Mouse (Mus musculus): ENCODE results near the gene Ttc7b.

Gene Ttc7b

DNA sequence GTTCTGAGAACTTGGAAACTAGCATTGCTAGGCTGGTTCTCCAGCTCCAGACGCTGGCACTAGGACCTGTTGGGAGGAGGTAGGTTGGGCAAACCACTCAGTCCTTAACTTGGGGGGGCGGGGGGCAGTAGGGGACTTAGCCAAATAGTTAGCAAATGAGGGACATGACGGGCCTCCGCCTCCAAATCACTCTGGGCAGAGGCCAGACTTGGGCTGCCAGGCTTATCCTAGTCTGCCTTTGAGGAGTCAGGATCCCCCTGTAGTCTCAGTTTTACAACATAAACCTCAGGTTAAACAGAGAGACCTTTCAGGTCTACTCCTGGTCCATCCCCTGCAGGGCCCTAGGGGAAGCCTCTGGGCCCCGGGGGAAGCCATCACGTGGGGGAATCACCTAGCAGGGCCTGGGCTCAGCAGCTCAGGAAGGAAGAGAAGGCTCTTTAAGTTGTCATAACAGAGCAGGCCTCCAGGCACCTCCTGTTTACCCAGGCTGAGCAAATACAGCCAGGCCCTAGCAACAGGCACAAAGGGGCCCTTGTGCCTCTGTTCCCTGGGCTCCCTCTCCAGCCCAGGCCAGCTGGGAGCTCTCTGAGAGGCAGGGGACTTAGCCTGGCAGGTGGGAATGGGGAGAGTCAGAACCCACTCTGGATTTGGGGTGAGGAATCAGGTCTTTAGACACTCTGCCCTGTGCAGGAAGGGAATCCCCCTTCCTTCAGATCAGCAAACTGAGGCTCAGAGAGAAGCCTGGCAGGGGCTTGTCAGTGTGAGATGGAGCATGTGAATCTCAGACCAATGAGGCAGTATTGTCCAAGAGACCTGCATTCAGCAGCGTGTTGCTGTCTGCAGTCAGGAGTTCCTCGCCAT lies 238.4 kb downstream of the Ttc7b start:
- in situ Hi-C loops (cut with MboI, MseI) = no loop called here

DNA sequence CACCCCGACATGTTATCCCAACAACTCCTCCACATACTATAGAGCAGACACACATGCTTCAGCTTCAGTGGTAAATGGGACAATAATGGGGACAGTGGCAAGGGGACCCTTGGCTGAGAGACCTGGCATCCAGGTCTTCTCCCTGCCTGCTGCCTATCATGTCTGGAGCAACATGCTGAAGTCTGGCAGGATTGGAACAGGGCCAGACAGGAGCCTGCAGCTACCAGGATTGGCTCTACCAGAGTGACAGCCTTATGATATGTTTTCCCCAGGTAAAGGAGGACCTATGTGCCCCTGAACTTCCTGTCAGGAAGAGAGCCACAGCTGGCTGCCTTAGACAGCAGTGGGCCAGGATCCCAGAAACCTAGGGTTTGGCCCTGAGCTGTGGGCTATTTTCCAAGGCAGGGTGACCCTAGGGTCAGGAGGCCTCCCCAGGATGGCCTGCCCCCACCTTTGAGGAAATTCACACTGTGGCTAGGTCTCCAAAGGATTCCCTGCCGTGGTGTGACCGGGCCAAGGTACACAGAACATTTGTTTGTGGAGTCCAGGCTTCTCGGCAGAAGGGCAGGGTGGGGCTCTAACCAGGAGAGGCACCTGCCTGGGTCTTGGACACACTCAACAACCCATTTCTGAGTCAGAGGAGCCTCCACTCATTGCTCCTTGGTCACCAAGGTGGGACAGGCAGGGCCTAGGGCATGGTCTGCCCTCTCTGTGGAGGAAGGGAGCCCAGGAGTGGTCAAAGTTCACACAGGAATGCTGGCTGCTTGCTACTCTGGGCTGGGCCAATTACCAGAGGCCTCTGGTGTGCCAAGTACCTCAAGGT lies 239.4 kb downstream of the Ttc7b start:
- in situ Hi-C loops (cut with MboI, MseI) = no loop called here

DNA sequence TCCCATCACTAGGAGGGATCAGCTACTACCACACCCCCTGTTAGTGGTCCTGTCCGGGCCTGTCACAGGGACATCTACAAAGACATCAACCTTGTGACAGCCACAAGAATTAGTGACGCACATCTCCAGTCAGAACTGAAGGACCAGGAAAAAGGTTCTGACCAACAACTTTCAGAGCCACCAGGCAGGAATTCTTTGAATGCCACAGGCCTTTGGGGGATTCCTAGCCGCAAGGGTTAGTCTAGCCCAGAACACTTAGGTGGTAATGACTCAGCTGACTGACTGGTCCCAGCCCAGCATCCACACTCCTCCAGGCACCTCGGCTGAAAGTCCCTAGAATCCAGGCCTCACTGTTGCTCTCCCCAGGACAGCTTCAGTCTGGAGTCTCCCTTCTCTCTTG lies 240.7 kb downstream of the Ttc7b start:
- in situ Hi-C loops (cut with MboI, MseI) = no loop called here

DNA sequence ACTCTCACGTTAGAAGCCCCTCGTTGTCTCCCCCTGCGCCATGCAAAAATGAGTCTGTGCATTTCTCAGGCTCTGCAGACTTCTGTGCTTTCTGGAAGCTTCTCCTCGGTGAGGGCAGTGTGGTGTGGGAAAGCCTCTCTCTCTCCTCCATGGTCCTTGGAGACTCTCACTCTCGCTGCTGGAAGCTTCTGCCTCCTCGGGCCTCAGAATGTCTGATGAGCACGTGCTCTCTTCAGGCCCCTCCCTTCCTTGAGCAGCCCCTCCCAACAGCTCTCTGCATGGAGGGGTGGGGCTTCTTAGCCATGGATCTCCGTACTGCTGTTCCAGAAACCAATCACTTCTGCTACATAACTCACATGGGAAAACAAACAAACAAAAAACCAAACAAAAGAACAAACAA lies 242.3 kb downstream of the Ttc7b start:
- in situ Hi-C loops (cut with MboI, MseI) = no loop called here

DNA sequence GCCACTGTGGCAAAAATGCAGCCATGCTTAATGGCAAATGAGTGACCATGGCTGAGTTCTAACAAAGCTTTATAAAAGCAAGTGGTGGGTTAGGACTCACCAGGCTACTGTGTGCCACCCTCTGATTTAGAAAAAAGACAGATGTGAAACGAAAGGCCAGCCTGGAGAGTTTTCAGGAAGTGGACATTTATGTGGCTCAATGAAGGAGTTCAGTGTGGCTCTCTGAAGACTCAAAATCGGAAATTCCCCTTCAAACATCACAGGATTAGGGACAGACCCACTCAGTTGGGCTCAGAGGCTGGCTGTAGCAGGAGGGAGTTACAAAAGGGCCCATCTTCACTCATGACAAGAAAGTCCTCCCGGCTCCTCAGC lies 243.1 kb downstream of the Ttc7b start:
- in situ Hi-C loops (cut with MboI, MseI) = no loop called here

DNA sequence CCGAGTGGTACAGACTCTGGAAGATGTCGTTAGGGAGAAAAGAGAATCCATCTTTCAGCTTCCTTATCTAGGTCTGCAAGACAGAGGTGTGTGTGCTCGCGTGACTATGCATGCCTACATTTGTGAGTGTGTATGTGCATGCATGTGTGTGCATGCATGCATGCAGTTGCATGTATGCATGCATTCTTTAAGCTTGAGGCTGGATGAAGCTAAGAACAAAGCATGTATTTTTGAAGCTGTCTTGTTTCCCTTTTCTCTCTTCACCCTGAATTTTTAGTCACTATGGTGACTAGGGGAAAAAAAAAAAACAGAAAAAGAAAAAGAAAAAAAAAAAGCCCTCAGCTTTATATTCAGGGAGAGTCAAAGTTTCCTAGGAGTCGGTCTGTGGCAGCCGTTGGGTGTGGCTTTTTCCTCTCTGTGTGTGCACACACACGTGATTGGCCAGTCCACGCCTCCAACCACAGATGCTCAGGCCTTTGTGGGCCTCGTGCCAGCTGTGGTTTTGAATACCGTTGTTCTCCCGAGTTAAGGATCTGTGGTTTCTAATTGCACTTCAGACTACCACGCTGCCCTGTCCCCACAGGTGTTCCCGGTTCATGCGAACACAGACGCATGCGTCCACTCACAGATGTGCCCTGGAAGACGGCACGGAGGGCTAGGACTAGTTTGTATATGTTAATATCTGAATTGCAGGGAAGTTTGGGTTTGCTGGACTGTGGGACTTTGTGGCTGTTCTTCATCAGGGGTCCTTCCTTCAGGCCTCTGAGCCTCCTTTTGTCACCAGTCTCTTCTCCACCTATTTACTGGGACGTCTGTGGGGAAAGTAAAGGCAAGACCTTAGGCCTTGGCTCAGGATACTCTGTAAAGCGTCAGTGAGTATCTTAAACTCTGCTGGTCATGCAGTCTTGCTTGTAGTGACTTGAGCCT lies 243.8 kb downstream of the Ttc7b start:
- in situ Hi-C loops (cut with MboI, MseI) = no loop called here

DNA sequence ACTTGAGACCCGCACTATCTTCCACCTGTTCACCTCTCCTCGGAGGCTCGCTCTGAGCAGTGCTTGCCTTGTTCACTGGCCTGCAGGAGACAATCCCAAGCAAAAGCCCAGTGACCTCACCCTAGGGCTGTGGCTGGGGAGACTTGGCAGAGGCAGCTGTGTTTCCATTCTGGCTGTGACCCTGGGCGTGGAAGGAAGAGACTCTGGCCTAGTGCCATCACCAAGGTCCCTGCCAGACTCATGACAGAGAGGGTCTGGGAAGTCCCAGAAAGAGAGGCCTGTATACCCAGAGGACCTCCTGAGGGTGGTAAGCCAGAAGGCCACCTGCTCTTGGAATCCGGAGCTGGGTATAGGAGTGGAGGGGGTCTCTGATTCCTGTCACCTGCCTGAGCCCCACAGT lies 244.8 kb downstream of the Ttc7b start:
- in situ Hi-C loops (cut with MboI, MseI) = no loop called here

DNA sequence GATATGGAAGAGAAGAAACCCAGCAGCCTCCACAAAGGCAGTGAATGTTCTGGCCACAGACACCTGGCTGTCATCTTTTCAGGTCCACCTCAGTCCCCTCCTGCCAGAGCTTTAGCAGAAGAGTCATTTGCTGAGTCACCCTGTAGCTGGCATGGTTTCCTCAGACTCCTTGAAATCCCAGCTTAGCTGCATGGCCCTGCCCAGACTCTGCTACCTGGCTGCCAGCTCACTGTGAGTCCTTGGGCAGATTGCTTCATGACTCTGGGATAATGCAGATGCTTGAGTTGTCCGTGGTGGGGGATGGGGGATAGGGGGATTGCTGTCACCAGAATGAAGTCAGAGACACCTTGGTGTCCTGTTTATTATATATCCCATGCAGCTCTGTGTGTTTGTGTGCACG lies 247.6 kb downstream of the Ttc7b start:
- in situ Hi-C loops (cut with MboI, MseI) = loop anchor here in 1 of 2 experiments (5.0 kb wide), 1 partner anchor 51 kb away; no protein-coding TSS in a partner anchor

DNA sequence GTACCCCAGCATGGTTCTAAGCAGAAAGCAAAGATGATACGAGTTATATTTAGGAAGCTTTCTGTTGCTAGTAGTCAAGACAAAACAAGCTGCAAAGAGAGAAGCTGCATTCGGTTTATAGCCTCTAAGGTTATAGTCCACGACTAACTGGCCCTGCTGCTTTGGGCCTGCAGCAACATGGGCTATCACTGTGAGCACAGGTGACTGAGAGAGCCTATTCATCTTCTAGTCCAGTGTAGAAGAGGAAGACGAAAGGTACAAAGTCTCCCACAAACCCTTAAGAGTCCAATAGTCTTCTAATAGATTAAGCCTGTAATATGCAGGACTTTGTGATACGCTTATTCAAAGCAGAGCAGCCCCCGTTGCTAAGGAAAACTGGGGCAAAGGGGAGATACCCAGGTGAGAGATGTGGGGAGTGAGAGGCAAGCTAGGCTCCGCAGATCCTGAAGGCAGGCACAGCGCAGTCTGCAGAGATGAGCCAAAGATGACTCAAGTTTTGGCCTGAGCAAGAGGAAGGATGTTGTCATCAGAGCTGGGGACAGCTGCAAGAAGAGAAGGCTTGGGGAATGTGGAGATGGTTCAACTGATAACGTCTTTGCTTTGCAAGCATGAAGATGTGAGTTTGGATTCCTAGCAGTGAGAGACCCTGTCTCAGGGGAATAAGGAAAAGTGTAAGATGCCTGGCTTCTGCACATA lies 250.5 kb downstream of the Ttc7b start:
- in situ Hi-C loops (cut with MboI, MseI) = loop anchor here in 1 of 2 experiments (5.0 kb wide), 1 partner anchor 48 kb away; no protein-coding TSS in a partner anchor

DNA sequence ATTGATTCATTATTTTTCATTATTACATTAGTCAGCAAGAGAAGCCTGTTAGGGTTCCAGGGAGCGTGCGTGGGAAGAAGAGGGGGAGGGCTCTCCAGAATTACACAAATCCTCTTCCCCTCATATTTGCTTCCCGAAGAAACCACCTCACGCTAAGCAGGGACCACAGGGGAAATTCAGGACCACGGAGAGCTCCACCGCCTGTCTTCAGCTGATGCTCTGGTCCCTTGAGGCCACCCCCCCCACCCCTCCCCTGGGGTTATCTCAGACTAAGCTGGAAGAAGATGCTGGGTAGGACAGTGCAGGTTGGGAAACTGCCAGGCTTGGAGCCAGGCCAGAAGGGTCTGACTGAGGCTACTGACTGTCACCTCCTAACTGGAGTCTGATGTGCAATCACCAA lies 252.6 kb downstream of the Ttc7b start:
- in situ Hi-C loops (cut with MboI, MseI) = no loop called here

DNA sequence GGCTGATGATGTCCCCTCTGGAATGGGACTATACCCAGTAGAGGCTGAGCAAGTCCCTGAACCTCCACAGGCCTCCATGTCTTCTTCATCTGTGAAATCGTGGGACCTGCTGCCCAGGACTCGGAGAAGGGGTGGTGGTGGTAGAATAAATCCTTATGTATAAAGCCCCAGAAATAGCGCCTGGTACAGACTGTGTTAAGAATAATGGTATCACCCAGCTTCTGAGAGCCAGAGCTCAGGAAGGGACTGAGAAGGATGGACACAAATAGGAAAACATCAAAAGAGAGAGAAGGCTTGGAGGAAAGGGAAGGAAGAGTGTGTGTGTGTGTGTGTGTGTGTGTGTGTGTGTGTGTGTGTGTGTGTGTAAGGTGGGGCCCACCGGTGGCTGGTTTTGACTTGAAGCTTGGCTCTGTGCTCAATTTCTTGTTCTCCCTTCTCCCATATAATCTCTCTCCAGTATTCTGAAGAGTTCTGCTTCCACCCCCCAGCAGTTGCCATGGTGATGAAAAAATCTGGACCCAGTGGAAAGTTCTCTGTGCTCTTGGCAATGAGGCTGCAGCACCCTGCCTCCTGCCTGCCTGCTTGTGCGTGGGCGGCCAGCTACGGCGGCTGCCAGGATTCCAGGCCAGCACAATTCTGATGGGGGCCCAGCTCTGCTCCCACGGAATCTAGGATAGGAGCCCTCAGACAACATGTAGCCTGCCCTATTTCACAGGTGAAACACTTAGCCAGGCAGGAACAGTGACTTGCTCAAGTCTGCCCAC lies 254.9 kb downstream of the Ttc7b start:
- in situ Hi-C loops (cut with MboI, MseI) = no loop called here

DNA sequence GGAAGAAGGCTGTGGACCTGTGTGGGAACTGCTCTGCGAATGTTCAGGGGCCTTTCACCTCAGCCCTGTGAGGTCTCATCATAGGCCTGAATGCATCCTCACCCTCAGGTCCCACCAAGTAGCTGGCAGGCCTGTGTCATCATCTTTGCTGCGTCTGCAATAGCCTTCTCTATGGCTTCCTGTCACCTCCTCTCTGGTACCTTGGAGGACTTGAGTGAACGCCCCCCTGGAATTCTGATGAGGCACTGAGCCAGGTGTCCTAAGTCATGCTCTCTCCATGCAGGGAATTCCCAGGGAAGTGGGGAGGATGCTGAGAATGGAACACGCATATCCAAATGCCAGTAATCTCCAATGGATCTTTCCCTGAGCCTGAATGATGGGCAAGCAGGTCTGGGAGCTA lies 255.7 kb downstream of the Ttc7b start:
- in situ Hi-C loops (cut with MboI, MseI) = no loop called here

DNA sequence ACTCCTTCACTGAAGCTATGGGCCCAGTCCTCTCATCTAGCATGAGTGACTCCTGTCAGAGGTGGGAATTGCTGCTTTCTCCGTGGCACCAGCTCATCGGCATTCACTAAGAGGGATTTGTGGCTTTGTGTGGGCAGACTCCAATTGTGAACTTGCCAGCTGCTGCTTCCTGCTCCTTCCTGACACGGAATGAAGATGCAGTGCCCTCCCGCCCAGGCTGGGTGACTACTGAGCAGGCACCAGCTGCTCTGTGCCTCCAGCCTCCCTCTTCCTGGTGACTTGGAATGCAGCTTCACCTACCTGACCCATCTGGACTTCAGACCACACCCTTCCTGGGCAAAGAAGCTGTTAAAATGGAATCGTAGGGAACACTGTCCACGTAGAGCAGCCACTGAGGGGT lies 257.8 kb downstream of the Ttc7b start:
- in situ Hi-C loops (cut with MboI, MseI) = no loop called here

DNA sequence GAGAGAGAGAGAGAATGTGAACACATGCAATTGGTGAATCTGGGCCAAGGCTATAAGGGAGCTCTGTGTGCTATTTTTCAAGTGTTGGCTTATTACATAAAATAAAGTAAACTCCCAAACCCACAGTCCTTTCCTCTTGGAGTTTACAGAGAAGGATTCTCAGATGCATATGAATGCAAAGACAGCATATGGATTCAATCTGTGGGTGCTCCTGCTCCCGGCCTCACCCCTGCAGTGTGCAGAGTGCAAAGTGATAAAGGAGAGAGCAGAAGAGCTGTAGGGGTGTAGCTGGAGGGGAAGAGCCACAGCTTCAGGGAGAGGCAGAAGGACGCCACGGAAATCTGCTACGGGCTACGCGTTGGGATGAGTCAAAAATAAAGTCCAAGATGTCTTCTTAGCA lies 258.9 kb downstream of the Ttc7b start:
- in situ Hi-C loops (cut with MboI, MseI) = no loop called here

DNA sequence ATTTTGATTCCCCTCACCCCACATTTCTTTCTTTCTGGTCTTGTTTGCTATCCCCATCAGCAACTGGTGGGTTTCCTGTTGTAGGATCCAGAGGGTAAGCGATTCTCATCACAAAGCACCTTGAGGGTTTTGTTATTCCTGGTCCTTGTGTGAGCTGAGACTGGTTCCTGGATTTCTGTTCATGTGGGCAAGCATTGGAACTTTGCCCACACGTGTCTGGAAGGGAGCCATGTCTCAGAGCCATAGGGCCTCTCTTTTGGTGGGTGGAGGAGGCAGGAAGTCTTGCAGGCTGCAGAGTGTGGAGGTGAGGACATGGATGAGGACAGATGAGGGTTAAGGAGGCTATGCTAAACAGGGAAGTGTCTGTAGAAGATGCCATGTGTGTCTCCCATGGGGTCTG lies 260.5 kb downstream of the Ttc7b start:
- in situ Hi-C loops (cut with MboI, MseI) = no loop called here

DNA sequence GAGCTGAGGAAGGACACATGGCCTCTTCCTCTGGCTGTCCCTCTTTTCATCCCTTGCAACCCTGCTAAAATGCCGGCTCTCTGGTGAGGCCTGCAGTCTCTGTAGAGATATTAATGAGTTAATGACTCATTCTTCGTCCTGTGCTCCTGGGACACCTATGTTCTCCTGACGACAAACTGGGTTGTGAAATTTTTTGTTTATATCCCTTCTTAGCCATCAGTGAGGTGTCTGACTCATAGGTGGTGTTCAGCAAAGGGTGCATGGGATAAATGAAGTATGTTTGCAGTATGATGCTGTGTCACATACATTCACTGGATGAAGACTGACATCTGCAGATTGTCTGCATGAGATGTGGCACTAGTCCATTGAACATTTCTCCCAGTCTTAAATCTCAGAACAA lies 262.8 kb downstream of the Ttc7b start:
- in situ Hi-C loops (cut with MboI, MseI) = no loop called here

DNA sequence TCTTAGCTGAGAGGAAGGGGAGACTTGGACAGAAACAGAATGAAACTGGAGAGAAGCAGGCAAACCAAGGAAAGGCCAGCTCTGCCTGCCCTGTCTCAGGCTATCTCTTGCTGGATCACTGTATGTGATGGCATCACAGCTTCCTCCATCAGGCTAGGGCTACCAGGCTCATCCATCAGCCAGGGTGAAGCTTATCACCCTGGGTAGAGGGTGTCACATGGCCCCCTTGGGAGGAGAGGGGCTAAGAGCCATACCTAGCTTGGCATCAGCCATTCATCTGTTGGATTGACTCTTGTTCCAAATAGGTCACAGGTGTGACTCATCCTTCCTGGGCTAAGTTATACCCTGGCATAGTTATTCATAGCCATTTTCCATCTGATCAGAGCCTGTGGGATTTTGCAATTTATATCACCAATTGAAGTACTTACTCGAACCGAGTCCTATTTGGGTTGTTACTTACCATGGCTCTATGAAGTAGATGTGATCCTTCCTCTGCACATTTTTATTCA lies 265.1 kb downstream of the Ttc7b start:
- in situ Hi-C loops (cut with MboI, MseI) = no loop called here

DNA sequence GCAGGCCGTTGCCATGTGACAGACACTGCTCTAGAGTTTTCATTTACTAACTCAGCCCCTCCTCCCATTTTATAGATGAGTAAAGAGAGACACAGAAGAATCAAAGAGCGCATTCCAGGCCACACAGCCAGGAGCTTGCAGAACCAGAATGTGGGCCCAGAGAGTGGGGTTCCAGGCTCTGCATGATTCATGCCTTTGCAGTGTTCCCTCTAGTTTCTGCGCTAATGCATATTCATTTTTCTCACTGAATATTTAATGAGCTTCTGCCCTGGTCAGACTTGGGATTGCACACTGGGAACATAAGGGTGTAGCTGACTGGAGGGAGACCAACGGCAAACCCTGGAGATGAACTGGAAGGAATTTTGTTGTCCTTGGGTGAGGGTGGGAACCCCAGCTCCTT lies 266.2 kb downstream of the Ttc7b start:
- in situ Hi-C loops (cut with MboI, MseI) = no loop called here

Measured in T-helper 17 cell (primary cell).